Mouse (Mus musculus) layer of hippocampus, adult 2 months (tissue): ENCODE results near the gene Nutf2-ps1. TPM values are rescaled to one million over a fixed set of nuclear protein-coding genes. Genes with fewer than 3 reads are reported as not detected.

Experiments
- DNase-seq, 2 experiments: peaks; one replicate each; pipeline ENCODE4 v3.0.0; 2022; ENCODE audit warnings: low spot score in 2 of 2
- H3K27ac ChIP-seq: fragments of 200-600 bp; 2 replicates; pipeline ENCODE4 v1.8.1; 2022
- H3K4me3 ChIP-seq: fragments of 200-600 bp; 2 replicates; pipeline ENCODE4 v1.8.1; 2022; ENCODE audit warnings: mild to moderate bottlenecking
- CTCF ChIP-seq: fragments of 200-600 bp; conservative IDR thresholded peaks from 2 replicates; pipeline ENCODE4 v1.8.1; 2022; ENCODE audit warnings: antibody characterized with exemption, mild to moderate bottlenecking, moderate library complexity
- total RNA-seq, 2 experiments: library from RNA; stranded (reverse); gene quantifications; 2 replicates each; pipeline ENCODE4 v1.2.3; 2021

Nutf2-ps1 gene
- total RNA-seq, 2 experiments from 2014 or later: 23.6 to 36.0 TPM

GRCm38 (mm10) chr19:53557267-53557936 is 31.5 kb downstream of the Nutf2-ps1 start:
- no peak for TF ChIP-seq CTCF
- Histone ChIP-seq H3K4me3 (no peak overlapping the region), H3K27ac (no peak overlapping the region)
- no peak for DNase-seq

- H3K27ac ChIP-seq: no peak overlapping the region
- no peak overlapping the region for H3K4me3 ChIP-seq
- no peak for DNase-seq
- no peak; the same call in 1 of the 2 replicates for TF ChIP-seq CTCF
Observed at GRCm38 (mm10) chr19:53556841-53557240, 32.0 kb downstream of the Nutf2-ps1 start.

- Histone ChIP-seq H3K4me3 (no peak overlapping the region), H3K27ac (no peak overlapping the region)
- no peak for TF ChIP-seq CTCF
- DNase-seq: no peak
Observed at GRCm38 (mm10) chr19:53554981-53555616, 33.8 kb downstream of the Nutf2-ps1 start.

GRCm38 (mm10) chr19:53554402-53554801 is 34.5 kb downstream of the Nutf2-ps1 start:
- no peak overlapping the region for H3K27ac ChIP-seq
- DNase-seq: no peak
- H3K4me3 ChIP-seq: no peak overlapping the region
- no peak for TF ChIP-seq CTCF

- Histone ChIP-seq H3K27ac (no peak overlapping the region), H3K4me3 (no peak overlapping the region)
- no peak for DNase-seq
- TF ChIP-seq CTCF: no peak
Observed at GRCm38 (mm10) chr19:53552795-53553194, 36.1 kb downstream of the Nutf2-ps1 start.

- no peak overlapping the region for H3K27ac ChIP-seq
- no peak for TF ChIP-seq CTCF
- no peak for DNase-seq
Observed at GRCm38 (mm10) chr19:53552216-53552786, 36.6 kb downstream of the Nutf2-ps1 start.

GRCm38 (mm10) chr19:53550972-53551371 is 37.9 kb downstream of the Nutf2-ps1 start:
- H3K4me3 ChIP-seq: no peak overlapping the region
- no peak overlapping the region for H3K27ac ChIP-seq
- DNase-seq: no peak
- no peak for TF ChIP-seq CTCF

More at GRCm38 (mm10) chr19:53552216-53552786, 36.6 kb downstream of the Nutf2-ps1 start:
- H3K4me3 ChIP-seq: no peak overlapping the region

- H3K27ac ChIP-seq: no peak overlapping the region
- DNase-seq: no peak
- no peak overlapping the region for H3K4me3 ChIP-seq
- TF ChIP-seq CTCF: no peak
Observed at GRCm38 (mm10) chr19:53547597-53547996, 41.3 kb downstream of the Nutf2-ps1 start.

GRCm38 (mm10) chr19:53544923-53545561 is 43.8 kb downstream of the Nutf2-ps1 start:
- DNase-seq: no peak
- no peak for TF ChIP-seq CTCF
- H3K27ac ChIP-seq: no peak overlapping the region
- H3K4me3 ChIP-seq: no peak overlapping the region

GRCm38 (mm10) chr19:53543602-53544001 is 45.3 kb downstream of the Nutf2-ps1 start:
- Histone ChIP-seq H3K27ac (no peak overlapping the region), H3K4me3 (no peak overlapping the region)
- no peak for TF ChIP-seq CTCF
- DNase-seq: no peak

GRCm38 (mm10) chr19:53539296-53539695 is 49.6 kb downstream of the Nutf2-ps1 start:
- Histone ChIP-seq H3K27ac (no peak overlapping the region), H3K4me3 (no peak overlapping the region)
- TF ChIP-seq CTCF: no peak
- no peak for DNase-seq

GRCm38 (mm10) chr19:53538796-53539195 is 50.1 kb downstream of the Nutf2-ps1 start:
- no peak for TF ChIP-seq CTCF
- Histone ChIP-seq H3K4me3 (no peak overlapping the region), H3K27ac (no peak overlapping the region)
- no peak for DNase-seq

Other genes starting within 250 kb of the Nutf2-ps1 start
- gene Gm10197, start 217.3 kb downstream of the Nutf2-ps1 start, total RNA-seq: not detected
- 10 to 100 TPM; 39.9 to 40.7 TPM for gene Smndc1, start 198.5 kb downstream of the Nutf2-ps1 start, total RNA-seq
- gene Dusp5, start 60.0 kb downstream of the Nutf2-ps1 start, total RNA-seq: 10 to 100 TPM; 20.5 to 24.5 TPM
- gene Smc3, start 11.3 kb upstream of the Nutf2-ps1 start, total RNA-seq: 10 to 100 TPM; 44.7 to 49.4 TPM
- gene Rbm20, start 88.2 kb upstream of the Nutf2-ps1 start, total RNA-seq: 1 to 10 TPM; 2.3 to 3.3 TPM